Mouse (Mus musculus): ENCODE results near the gene Klk1b9.
"Not testable (repeated sequence)": the region's sequence is repeated elsewhere in the genome, so short reads cannot be mapped to it uniquely, and the experiment has no call there.

- TF ChIP-seq CTCF, POLR2A (IDR thresholded peaks at IDR 0.05; ENCODE audit: insufficient read depth, low read depth, low read length): not testable (repeated sequence)
Observed at GRCm38 (mm10) chr7:43994821-43995220, 19.0 kb downstream of the Klk1b9 start.

Data from olfactory bulb, adult 2 months (tissue).